Mouse (Mus musculus): ENCODE data around the gene Dvl3. TPM values are rescaled to one million over a fixed set of nuclear protein-coding genes. Genes with fewer than 3 reads are reported as not detected.
A peak's percentile ranks its signal among the peaks of the same experiment; 100 is the strongest.

The Dvl3 gene
- polyA plus RNA-seq (2012; rRNA removed) = 25.0 and 30.8 TPM in 2 replicates

GRCm38 (mm10) chr16:20516726-20517201, at the start of gene Dvl3:
TSS of gene Dvl3 (plus strand) at chr16:20516982.
- WGBS = under 1% methylated on average over 54 of the region's 55 CpGs
- Histone ChIP-seq H3K27ac (ENCODE audit: insufficient read depth, low read length) (peak within 1 kb of the TSS; percentile 81), H3K36me3 (ENCODE audit: control insufficient read depth, insufficient read depth, low read length) (no peaks in the 10 kb centered on the region), H3K27me3 (ENCODE audit: control insufficient read depth, insufficient read depth, low read length) (no peaks in the 10 kb centered on the region), H3K4me1 (ENCODE audit: control insufficient read depth, insufficient read depth, insufficient read length) (peaks cover 9% of the 10 kb centered on the region; the same call in 1 of the 2 replicates), H3K4me3 (ENCODE audit: extremely low read depth, insufficient read depth, insufficient read length) (peak within 1 kb of the TSS; percentile 98)
- TF ChIP-seq POLR2A (IDR thresholded peaks at IDR 0.05; ENCODE audit: low read depth, low read length) (no peak; the same call in 1 of the 2 replicates), CTCF (IDR thresholded peaks at IDR 0.05; ENCODE audit: extremely low read depth, insufficient read depth, insufficient read length, insufficient replicate concordance) (no peak)
- peak; percentile 25 to 89 for DNase-seq (ENCODE audit: low read depth in 1 of 2, low spot score in 2 of 2)

DNA sequence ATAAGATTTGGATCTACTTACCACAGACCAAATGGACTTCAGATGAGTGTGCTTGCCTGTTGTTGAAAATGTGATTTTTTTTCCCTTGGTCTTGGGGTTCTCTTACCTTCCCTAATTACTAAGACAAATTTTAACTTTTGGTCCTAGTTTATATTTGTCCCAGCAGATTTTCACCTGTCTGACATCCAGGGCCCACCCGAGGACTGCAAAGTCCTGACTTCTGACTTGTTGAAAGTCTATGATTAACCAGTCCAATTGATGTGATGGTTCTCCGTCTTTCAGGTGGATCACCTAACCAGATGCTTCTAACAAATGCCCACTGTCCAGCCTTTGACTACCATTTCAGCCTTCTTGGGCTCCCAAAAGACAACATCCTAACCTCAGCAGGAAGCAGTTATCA, 45.8 kb upstream of the Dvl3 start:
- no peaks in the 10 kb centered on the region for H3K4me1 ChIP-seq (ENCODE audit: control insufficient read depth, insufficient read depth, insufficient read length)
- TF ChIP-seq CTCF (IDR thresholded peaks at IDR 0.05; ENCODE audit: extremely low read depth, insufficient read depth, insufficient read length, insufficient replicate concordance) (no peak), POLR2A (IDR thresholded peaks at IDR 0.05; ENCODE audit: low read depth, low read length) (no peak)

GRCm38 (mm10) chr16:20471686-20472085, 45.1 kb upstream of the Dvl3 start:
- WGBS = 71% methylated on average over 1 of the region's 1 CpGs
- DNase-seq (ENCODE audit: low read depth in 1 of 2, low spot score in 2 of 2) = no peak

More for the DNA sequence above, 45.8 kb upstream of the Dvl3 start:
- no peak for DNase-seq (ENCODE audit: low read depth in 1 of 2, low spot score in 2 of 2)
- 90% methylated on average over 2 of the region's 2 CpGs for WGBS
- Histone ChIP-seq H3K27ac (ENCODE audit: insufficient read depth, low read length) (no peak overlapping the region), H3K27me3 (ENCODE audit: control insufficient read depth, insufficient read depth, low read length) (no peaks in the 10 kb centered on the region), H3K4me3 (ENCODE audit: extremely low read depth, insufficient read depth, insufficient read length) (no peak overlapping the region), H3K36me3 (ENCODE audit: control insufficient read depth, insufficient read depth, low read length) (no peaks in the 10 kb centered on the region)

GRCm38 (mm10) chr16:20473748-20474147, 43.0 kb upstream of the Dvl3 start:
- DNase-seq (ENCODE audit: low read depth in 1 of 2, low spot score in 2 of 2) = no peak
- H3K36me3 ChIP-seq (ENCODE audit: control insufficient read depth, insufficient read depth, low read length) = no peaks in the 10 kb centered on the region
- H3K4me1 ChIP-seq (ENCODE audit: control insufficient read depth, insufficient read depth, insufficient read length) = no peaks in the 10 kb centered on the region
- TF ChIP-seq POLR2A (IDR thresholded peaks at IDR 0.05; ENCODE audit: low read depth, low read length) = no peak
- TF ChIP-seq CTCF (IDR thresholded peaks at IDR 0.05; ENCODE audit: extremely low read depth, insufficient read depth, insufficient read length, insufficient replicate concordance) = no peak
- H3K4me3 ChIP-seq (ENCODE audit: extremely low read depth, insufficient read depth, insufficient read length) = no peak overlapping the region
- H3K27ac ChIP-seq (ENCODE audit: insufficient read depth, low read length) = no peak overlapping the region
- WGBS = 88% methylated on average over 1 of the region's 1 CpGs
- H3K27me3 ChIP-seq (ENCODE audit: control insufficient read depth, insufficient read depth, low read length) = no peaks in the 10 kb centered on the region

More at GRCm38 (mm10) chr16:20471686-20472085, 45.1 kb upstream of the Dvl3 start:
- no peaks in the 10 kb centered on the region for H3K4me1 ChIP-seq (ENCODE audit: control insufficient read depth, insufficient read depth, insufficient read length)
- H3K4me3 ChIP-seq (ENCODE audit: extremely low read depth, insufficient read depth, insufficient read length) = no peak overlapping the region
- no peak overlapping the region for H3K27ac ChIP-seq (ENCODE audit: insufficient read depth, low read length)
- H3K27me3 ChIP-seq (ENCODE audit: control insufficient read depth, insufficient read depth, low read length) = no peaks in the 10 kb centered on the region
- H3K36me3 ChIP-seq (ENCODE audit: control insufficient read depth, insufficient read depth, low read length) = no peaks in the 10 kb centered on the region
- TF ChIP-seq CTCF (IDR thresholded peaks at IDR 0.05; ENCODE audit: extremely low read depth, insufficient read depth, insufficient read length, insufficient replicate concordance) (no peak), POLR2A (IDR thresholded peaks at IDR 0.05; ENCODE audit: low read depth, low read length) (no peak)

DNA sequence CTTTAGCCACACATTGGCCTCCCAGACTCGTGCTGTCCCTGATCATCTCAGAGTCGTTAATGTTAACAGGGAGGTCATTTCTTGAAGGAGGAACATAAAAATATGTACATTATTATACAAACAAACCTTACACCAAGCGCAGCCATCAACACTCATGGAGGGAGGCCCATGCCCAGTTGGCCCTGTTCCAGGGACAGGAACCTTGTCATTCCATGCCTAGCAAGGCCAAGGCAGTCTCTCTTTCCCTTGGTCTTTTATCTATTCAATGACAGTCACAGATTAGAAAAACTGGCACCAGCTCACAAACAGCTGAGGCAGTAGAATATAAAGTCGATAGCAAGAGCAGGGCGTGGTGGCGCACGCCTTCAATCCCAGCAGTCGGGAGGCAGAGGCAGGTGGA, 42.6 kb upstream of the Dvl3 start:
- 88% methylated on average over 8 of the region's 8 CpGs for WGBS
- Histone ChIP-seq H3K27me3 (ENCODE audit: control insufficient read depth, insufficient read depth, low read length) (no peaks in the 10 kb centered on the region), H3K4me1 (ENCODE audit: control insufficient read depth, insufficient read depth, insufficient read length) (no peaks in the 10 kb centered on the region), H3K27ac (ENCODE audit: insufficient read depth, low read length) (no peak overlapping the region), H3K4me3 (ENCODE audit: extremely low read depth, insufficient read depth, insufficient read length) (no peak overlapping the region), H3K36me3 (ENCODE audit: control insufficient read depth, insufficient read depth, low read length) (no peaks in the 10 kb centered on the region)
- TF ChIP-seq CTCF (IDR thresholded peaks at IDR 0.05; ENCODE audit: extremely low read depth, insufficient read depth, insufficient read length, insufficient replicate concordance) (no peak), POLR2A (IDR thresholded peaks at IDR 0.05; ENCODE audit: low read depth, low read length) (no peak)
- DNase-seq (ENCODE audit: low read depth in 1 of 2, low spot score in 2 of 2) = no peak

- no peak for TF ChIP-seq CTCF (IDR thresholded peaks at IDR 0.05; ENCODE audit: extremely low read depth, insufficient read depth, insufficient read length, insufficient replicate concordance)
- Histone ChIP-seq H3K36me3 (ENCODE audit: control insufficient read depth, insufficient read depth, low read length) (no peaks in the 10 kb centered on the region), H3K27ac (ENCODE audit: insufficient read depth, low read length) (no peak overlapping the region), H3K4me1 (ENCODE audit: control insufficient read depth, insufficient read depth, insufficient read length) (no peaks in the 10 kb centered on the region), H3K27me3 (ENCODE audit: control insufficient read depth, insufficient read depth, low read length) (no peaks in the 10 kb centered on the region), H3K4me3 (ENCODE audit: extremely low read depth, insufficient read depth, insufficient read length) (no peak overlapping the region)
- WGBS = 84% methylated on average over 6 of the region's 6 CpGs
- no peak for DNase-seq (ENCODE audit: low read depth in 1 of 2, low spot score in 2 of 2)
Observed at GRCm38 (mm10) chr16:20474786-20475185, 42.0 kb upstream of the Dvl3 start.

DNA sequence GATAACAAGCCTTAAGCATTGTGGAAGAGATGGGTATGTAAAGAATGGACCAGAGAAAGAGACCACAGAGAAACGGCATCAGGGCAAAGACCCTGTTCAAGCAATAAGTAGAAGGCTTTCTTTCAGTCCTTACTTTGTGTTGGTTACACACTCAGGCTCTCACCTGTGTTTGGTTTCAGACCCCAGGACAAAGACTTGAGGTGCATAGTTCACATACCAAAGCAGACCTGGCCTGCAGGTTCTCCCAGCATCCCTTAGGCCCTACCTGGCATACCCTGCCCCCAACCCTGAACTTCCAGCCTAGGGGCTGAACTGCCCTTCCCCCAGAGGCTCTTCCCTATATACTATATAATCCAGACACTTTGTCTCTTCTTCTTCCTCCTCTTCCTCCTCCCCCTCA, 41.4 kb upstream of the Dvl3 start:
- Histone ChIP-seq H3K36me3 (ENCODE audit: control insufficient read depth, insufficient read depth, low read length) (no peaks in the 10 kb centered on the region), H3K27me3 (ENCODE audit: control insufficient read depth, insufficient read depth, low read length) (no peaks in the 10 kb centered on the region), H3K4me3 (ENCODE audit: extremely low read depth, insufficient read depth, insufficient read length) (no peak overlapping the region), H3K4me1 (ENCODE audit: control insufficient read depth, insufficient read depth, insufficient read length) (no peaks in the 10 kb centered on the region), H3K27ac (ENCODE audit: insufficient read depth, low read length) (no peak overlapping the region)
- TF ChIP-seq POLR2A (IDR thresholded peaks at IDR 0.05; ENCODE audit: low read depth, low read length) (no peak), CTCF (IDR thresholded peaks at IDR 0.05; ENCODE audit: extremely low read depth, insufficient read depth, insufficient read length, insufficient replicate concordance) (no peak)
- WGBS = 91% methylated on average over 1 of the region's 1 CpGs
- DNase-seq (ENCODE audit: low read depth in 1 of 2, low spot score in 2 of 2) = no peak
